Mouse (Mus musculus): ENCODE measurements around the gene Zfp831. TPM values are rescaled to one million over a fixed set of nuclear protein-coding genes. Genes with fewer than 3 reads are reported as not detected.
A peak's percentile ranks its signal among the peaks of the same experiment; 100 is the strongest.

Gene Zfp831
- total RNA-seq, 2 experiments from 2014 or later: 16.8 to 18.3 TPM

DNA sequence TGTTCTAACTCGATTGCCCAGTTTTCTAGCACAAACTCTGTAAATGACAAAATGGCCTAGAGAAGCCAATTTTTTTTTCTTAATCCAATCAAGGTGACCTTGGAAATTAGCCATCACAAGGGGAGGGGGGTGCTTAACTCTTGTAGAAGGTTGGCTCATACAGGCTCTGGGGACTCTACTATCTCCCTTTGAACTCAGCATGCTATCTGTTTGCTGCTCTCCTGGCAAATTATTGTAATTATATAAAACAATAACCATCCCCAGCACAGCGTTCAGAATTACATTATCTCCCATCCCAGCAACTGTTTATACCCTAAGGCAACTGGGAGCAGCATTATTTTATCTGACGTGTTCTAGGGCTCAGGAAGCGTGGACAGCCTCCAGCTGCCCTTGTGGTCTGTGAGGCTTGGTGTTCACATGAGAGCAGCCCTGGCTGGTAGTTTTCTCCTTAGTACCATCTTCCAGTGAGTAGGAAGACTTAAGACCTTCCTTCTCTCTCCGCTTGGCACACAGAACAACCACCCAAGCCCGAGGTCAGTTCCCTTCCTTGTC is 14.0 kb upstream of the Zfp831 start:
- DNase-seq (ENCODE audit: low spot score in 2 of 2): no peak
- intact Hi-C loops (cut with DNase I): no loop called here

GRCm38 (mm10) chr2:174636750-174637149 is 6.6 kb upstream of the Zfp831 start:
- intact Hi-C loops (cut with DNase I): no loop called here
- DNase-seq (ENCODE audit: low spot score in 2 of 2): peak in 1 of 2 experiments; percentile 17

DNA sequence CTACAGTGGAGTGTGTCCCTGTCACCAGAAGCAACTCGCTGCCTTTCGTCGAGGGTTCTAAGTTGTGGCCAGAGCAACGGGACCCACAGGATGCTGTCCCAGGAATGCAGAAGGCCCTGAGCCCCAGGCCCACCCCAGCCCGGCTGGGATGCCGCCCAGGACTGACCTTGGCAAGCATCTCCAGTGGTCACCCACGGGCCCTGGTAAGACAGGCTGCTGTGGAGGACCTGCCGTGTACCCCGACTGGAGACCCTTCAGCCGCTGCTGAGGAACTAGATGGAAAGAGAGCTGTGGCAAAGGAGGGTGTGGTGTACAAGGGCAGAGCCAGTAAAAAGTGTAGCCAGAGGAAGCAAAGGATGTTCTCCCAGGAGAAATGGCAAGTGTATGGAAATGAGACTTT is 1.6 kb downstream of the Zfp831 start:
- intact Hi-C loops (cut with DNase I): no loop called here
- no peak for DNase-seq (ENCODE audit: low spot score in 2 of 2)

- no peak for DNase-seq (ENCODE audit: low spot score in 2 of 2)
- intact Hi-C loops (cut with DNase I): no loop called here
These were observed 9.5 kb downstream of the Zfp831 start for GRCm38 (mm10) chr2:174652864-174653263.

DNA sequence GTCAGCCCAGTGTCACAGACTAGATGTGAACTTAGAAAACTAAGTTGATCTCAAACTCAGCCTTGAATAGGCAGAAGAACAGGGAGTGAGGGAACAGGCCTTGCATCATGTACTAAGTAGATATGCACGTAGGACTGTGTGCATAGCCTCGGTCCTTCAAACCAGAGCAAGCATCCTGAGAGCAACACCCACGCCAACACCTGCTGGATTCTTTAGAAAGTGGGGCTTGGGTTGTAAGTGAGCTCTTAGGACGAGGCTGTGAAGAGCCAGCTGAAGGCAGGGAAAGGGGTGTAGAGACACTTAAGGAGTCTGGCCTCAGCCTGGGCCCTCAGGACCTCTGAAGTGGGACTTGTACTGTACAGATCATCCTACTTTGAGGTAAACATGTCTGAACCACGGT is 12.0 kb downstream of the Zfp831 start:
- DNase-seq (ENCODE audit: low spot score in 2 of 2): no peak
- intact Hi-C loops (cut with DNase I): no loop called here

DNA sequence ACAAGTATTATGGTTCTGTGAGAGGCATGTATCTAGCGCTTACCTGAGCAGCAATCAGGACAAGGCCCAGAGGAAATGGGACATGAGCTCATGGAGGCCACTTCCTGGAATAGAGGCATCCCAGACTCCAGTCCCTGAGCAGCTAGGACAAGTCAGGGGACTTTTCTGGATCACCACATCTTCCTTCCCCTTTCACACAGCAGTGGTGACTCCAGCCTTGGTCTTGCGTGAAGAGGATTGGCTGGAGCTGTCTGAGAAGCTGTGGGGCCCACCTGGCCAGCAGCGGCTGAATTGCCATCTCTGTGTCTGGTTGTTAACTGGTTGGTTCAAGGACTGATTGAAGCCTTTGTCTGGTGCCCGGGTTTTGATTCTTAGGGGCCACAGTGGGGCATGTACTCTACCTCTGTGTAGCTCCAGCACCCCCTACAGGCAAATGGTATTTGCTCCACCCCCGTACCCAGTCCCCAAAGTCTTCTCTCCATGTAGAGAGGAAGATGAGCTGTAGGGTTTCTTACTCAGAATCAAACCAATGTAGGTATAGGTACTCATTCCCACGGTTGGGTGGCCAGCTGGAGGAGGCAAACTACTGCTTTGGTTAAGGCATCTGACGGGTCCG is 15.0 kb downstream of the Zfp831 start:
- no peak for DNase-seq (ENCODE audit: low spot score in 2 of 2)
- intact Hi-C loops (cut with DNase I): no loop called here

DNA sequence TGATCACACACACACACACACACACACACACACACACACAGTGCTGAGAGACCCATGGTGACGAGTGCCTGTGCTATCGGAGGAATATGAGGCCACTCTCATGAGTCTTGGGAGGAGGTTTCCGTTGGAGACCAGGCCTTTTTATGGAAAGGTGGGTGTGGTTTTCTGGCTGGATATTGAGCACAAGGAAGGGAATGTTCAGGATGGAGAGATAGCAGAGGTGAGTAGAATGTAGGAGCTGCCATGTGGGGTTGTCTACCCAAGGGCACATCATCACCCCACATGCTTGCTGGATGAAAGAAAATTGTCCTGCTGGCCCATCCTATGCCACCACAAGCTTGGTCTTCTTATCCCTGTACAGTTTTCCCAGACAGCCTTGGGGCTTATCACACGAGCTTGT is 16.5 kb downstream of the Zfp831 start:
- DNase-seq (ENCODE audit: low spot score in 2 of 2): no peak
- intact Hi-C loops (cut with DNase I): no loop called here

DNA sequence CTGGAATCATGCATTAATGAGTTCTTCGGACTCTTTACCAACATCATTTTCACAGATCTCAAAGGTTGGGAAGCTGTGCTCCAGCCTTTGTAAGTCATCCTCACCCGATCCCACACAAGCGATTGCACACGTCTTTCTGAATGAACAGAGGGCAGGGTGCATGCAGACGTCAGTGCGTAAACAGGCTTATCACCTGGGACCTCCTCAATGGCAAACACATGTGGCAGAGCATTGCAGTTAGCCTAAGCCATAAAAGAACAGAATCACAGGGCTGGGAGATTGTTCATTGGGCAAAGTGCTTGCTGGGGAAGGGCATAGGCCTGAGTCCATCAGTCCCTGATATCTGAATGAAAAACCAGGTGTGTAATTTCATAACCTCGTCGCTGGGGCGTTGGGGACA is 17.0 kb downstream of the Zfp831 start:
- no peak for DNase-seq (ENCODE audit: low spot score in 2 of 2)
- intact Hi-C loops (cut with DNase I): no loop called here

DNA sequence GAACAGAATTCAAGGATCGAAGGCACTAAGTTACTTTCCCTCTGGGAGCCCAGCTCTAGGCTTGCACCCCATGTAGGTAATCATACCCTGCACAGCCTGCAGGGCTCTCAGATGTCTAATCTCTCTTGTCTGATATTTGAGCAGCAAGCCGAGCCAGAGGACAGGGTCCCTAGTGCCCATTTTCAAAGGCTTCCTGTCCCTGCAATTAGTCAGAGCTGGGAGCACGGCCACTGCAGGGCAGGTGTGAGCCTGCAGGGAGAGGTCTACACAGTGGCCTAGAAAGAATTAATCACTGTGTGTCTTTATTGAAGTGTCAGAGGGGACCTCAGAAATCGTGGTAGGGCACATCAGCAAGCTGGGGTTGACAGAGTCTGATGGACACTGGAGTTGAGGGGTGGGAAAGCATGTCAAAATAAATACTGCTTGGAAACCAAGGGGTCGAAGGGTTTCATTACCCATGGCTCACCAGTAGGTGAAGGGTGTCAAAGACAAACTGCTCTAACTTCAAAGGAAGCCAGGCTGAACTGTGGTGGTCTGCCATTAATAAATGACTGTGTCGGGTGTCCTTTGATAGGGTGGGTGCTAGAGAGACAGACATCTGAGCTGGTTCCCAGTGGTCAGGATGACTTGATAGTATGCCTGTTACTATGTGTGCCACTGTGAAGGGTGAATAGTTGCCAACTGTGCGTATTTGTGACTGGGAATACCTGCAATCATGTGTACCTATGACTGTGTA is 18.3 kb downstream of the Zfp831 start:
- intact Hi-C loops (cut with DNase I): no loop called here
- DNase-seq (ENCODE audit: low spot score in 2 of 2): no peak

DNA sequence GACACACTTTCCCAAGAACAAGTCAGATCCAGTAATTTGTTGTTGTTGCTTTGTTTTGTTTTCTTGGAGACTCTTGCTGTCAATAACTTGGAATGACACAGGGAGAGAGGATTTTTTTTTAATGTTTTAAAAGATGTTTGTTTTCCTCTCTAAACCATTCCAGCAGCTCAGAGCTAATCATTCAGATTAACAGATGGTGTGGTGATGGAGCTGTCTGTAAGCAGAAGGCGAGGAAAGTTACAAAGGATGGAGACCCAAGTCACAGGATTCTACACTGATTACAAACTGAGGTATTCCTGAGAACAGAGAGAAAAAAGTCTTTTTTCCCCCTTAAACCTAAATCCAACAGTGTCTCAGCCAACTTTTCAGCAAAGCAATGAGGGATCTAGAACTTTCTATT is 19.3 kb downstream of the Zfp831 start:
- intact Hi-C loops (cut with DNase I): no loop called here
- DNase-seq (ENCODE audit: low spot score in 2 of 2): no peak

- no peak for DNase-seq (ENCODE audit: low spot score in 2 of 2)
- intact Hi-C loops (cut with DNase I): no loop called here
These were observed 22.1 kb downstream of the Zfp831 start for GRCm38 (mm10) chr2:174665404-174665803.

DNA sequence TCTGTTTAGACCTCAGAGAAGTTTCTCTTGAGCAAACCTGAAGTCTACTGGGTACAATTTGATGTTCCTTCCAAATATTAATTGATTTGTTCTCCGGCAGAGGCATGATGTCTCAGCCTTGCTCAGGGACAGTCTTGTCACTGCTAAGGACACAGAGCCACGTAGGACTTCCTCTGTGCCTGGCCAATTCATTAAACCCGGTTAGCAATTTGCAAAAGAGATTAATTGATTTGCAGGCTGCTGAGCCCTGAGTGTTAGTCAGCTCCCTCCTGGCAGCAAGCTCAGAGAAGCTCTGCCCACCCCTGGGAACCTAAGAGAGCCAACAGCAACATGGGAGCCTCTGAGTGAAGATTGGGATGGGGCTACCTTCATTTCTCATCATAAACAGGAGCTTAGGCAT is 25.5 kb downstream of the Zfp831 start:
- intact Hi-C loops (cut with DNase I): no loop called here
- DNase-seq (ENCODE audit: low spot score in 2 of 2): no peak

- DNase-seq (ENCODE audit: low spot score in 2 of 2): peak in 1 of 2 experiments; percentile 16
- intact Hi-C loops (cut with DNase I): loop anchor here (2.0 to 5.0 kb wide), 3 partner anchors 110 to 345 kb away; no protein-coding TSS in a partner anchor
These were observed 29.3 kb downstream of the Zfp831 start for GRCm38 (mm10) chr2:174672506-174673190.

DNA sequence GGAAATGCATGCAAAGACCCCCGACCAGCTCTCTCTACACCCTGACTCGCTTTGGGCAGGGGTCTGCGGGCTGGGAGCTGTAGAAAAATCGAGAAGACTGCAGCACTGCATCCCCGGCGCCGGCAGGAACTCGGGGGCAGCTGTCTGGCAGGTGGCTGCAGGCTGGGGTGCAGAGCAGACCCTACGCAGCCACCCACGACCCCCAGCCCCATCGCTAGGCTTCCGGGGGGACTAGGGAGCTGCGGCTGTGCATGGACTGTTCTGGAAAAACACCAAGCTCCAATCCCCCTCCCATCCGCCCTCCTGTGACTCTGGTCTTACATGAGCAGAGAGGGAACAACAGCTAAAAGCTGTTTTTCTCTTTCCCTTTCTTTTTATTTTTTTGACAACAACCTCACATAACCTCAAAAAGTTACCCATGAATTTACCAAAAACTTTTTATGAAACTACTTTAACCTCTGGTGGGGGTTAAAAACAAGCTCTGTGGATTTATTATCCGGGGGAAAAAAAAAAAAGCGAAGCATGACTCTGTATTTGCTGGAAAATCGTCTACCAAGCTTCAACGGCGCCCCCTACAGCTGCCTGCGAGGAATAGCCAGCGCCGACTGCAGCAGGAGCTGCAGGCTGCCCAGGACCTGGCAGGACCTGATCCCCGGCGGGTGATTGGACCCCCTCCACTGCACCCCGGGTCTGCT is 30.4 kb downstream of the Zfp831 start:
- intact Hi-C loops (cut with DNase I): loop anchor here (1.0 to 5.0 kb wide), 7 partner anchors 111 to 361 kb away; no protein-coding TSS in a partner anchor
- peak; percentile 89 to 92 for DNase-seq (ENCODE audit: low spot score in 2 of 2)

DNA sequence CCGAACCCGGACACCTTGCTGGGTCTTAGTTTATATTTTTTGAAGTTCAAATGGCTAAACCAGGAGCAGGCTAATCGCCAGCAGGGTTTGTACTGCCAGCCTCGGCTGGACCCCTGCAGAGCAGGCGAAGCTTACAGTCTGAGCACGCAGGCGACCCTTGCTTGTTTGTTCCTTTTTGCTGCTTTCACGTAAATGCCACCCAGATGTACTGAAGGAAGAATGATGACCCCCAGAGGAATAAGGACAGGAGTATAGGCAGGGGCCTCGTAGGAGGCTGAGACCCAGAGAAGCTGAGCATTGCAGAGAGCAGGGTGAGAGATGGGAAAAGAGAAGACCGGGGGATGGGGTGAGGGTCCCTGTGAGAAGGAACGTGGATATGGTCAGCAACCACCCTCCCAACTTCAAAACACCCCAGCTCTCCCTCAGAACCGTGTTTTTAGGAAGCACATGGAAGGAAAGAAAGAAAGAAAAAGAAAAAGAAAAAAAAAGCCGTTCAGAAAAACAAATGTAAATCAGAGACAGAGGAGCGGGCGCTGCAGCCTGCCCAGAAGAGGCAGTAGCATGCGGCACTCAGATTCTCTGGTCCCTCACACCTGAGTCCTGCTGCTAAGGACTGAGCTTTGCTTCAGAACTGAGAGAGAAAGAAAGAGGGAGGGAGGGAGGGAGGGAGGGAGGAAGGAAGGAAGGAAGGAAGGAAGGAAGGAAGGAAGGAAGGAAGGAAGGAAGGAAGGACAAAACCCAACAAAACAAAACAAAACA is 31.1 kb downstream of the Zfp831 start:
- DNase-seq (ENCODE audit: low spot score in 2 of 2): no peak
- intact Hi-C loops (cut with DNase I): loop anchor here (1.0 to 5.0 kb wide), 6 partner anchors 112 to 362 kb away; no protein-coding TSS in a partner anchor

- peak; percentile 68 to 71 for DNase-seq (ENCODE audit: low spot score in 2 of 2)
- intact Hi-C loops (cut with DNase I): loop anchor here (2.0 kb wide), 2 partner anchors 183 to 225 kb away; no protein-coding TSS in a partner anchor
These were observed 32.3 kb downstream of the Zfp831 start for GRCm38 (mm10) chr2:174675642-174676041.

DNA sequence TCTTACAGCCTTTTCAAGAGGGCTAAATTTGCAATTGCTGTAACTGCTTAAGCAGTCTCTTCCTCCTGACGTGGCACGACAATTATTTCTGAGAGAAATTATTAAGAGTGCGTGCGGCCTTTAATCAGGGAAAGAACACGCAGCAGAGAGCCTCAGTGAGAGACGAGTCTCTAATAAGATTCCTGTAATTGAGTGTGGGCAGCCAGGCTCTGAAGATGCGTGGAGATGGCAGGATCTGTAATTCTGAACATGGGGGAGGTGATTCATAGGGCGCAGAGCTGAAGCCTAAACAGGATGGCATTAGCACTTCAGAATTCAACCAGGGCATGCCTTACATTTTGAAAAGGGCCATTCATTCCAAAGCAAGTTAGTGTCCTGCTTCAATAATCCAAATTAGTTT is 58.0 kb downstream of the Zfp831 start:
- no peak for DNase-seq (ENCODE audit: low spot score in 2 of 2)

DNA sequence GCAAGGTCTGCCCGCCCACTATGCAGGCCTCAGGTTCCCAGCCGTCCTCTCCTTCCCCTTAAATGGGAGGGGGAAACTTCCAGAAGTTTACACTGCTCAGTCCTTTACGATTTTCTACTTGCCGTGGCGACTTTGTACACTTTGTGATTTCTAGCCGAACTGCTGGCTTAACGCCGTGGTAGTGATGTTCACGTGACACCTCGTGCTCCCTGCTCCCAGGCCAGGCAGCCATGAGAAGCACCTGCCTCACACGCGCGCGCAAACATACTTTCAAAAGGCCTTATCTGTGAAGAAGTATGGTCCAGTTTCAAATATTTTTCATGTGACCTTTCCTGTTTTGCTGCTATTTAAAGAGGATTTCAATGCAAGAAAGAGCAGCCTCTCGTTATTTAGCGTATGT is 63.8 kb downstream of the Zfp831 start:
- no peak for DNase-seq (ENCODE audit: low spot score in 2 of 2)
- intact Hi-C loops (cut with DNase I): no loop called here

More for the DNA sequence above, 58.0 kb downstream of the Zfp831 start:
- intact Hi-C loops (cut with DNase I): no loop called here

GRCm38 (mm10) chr2:174708587-174708986 is 65.3 kb downstream of the Zfp831 start:
- intact Hi-C loops (cut with DNase I): no loop called here
- DNase-seq (ENCODE audit: low spot score in 2 of 2): no peak
